Mouse (Mus musculus): ENCODE results near the gene Madcam1. TPM values are rescaled to one million over a fixed set of nuclear protein-coding genes. Genes with fewer than 3 reads are reported as not detected.
A peak's percentile ranks its signal among the peaks of the same experiment; 100 is the strongest.
"Not testable (repeated sequence)": the region's sequence is repeated elsewhere in the genome, so short reads cannot be mapped to it uniquely, and the experiment has no call there.

The Madcam1 gene
- polyA plus RNA-seq, 1 experiment from 2014 or later: 31.8 TPM

- WGBS: 52% methylated on average over 13 of the region's 13 CpGs
- Histone ChIP-seq H3K27me3 (replicated peaks; ENCODE audit: control insufficient read depth, insufficient read depth, low read length) (no peaks in the 10 kb centered on the region), H3K4me2 (ENCODE audit: low read depth, low read length) (no peak overlapping the region)
These were observed 31.1 kb downstream of the Madcam1 start for GRCm38 (mm10) chr10:79695231-79696128.

GRCm38 (mm10) chr10:79696129-79696651, 31.8 kb downstream of the Madcam1 start:
- Histone ChIP-seq H3K27me3 (replicated peaks; ENCODE audit: control insufficient read depth, insufficient read depth, low read length) (no peaks in the 10 kb centered on the region), H3K4me1 (ENCODE audit: control insufficient read depth, insufficient read depth, low read length) (peaks cover 36% of the 10 kb centered on the region), H3K36me3 (ENCODE audit: control insufficient read depth, insufficient read depth, low read length) (no peaks in the 10 kb centered on the region), H3K9me3 (ENCODE audit: control insufficient read depth, low read length) (no peaks in the 10 kb centered on the region), H3K9ac (ENCODE audit: low read depth, low read length) (peak overlapping the region; percentile 1; the same call in 1 of the 2 replicates), H3K4me3 (ENCODE audit: low read length) (no peak overlapping the region), H3K27ac (ENCODE audit: low read length) (peak overlapping the region; percentile 95), H3K4me2 (ENCODE audit: low read depth, low read length) (no peak overlapping the region)
- whole genome bisulfite sequencing: 31% methylated on average over 9 of the region's 9 CpGs
- ATAC-seq: peak; percentile 86

More at GRCm38 (mm10) chr10:79695231-79696128, 31.1 kb downstream of the Madcam1 start:
- Histone ChIP-seq H3K9ac (ENCODE audit: low read depth, low read length) (peak overlapping the region; percentile 5; the same call in 1 of the 2 replicates), H3K4me3 (ENCODE audit: low read length) (no peak overlapping the region), H3K9me3 (ENCODE audit: control insufficient read depth, low read length) (no peaks in the 10 kb centered on the region), H3K27ac (ENCODE audit: low read length) (peak overlapping the region; percentile 95), H3K36me3 (ENCODE audit: control insufficient read depth, insufficient read depth, low read length) (no peaks in the 10 kb centered on the region), H3K4me1 (ENCODE audit: control insufficient read depth, insufficient read depth, low read length) (peaks cover 30% of the 10 kb centered on the region)
- ATAC-seq: peak; percentile 34

- H3K4me1 ChIP-seq (ENCODE audit: control insufficient read depth, insufficient read depth, low read length): peaks cover 42% of the 10 kb centered on the region
- peak; percentile 40 for ATAC-seq
- no peaks in the 10 kb centered on the region for H3K36me3 ChIP-seq (ENCODE audit: control insufficient read depth, insufficient read depth, low read length)
- no peaks in the 10 kb centered on the region for H3K9me3 ChIP-seq (ENCODE audit: control insufficient read depth, low read length)
- H3K4me3 ChIP-seq (ENCODE audit: low read length): no peak overlapping the region
- H3K9ac ChIP-seq (ENCODE audit: low read depth, low read length): no peak overlapping the region; the same call in 1 of the 2 replicates
- no peaks in the 10 kb centered on the region for H3K27me3 ChIP-seq (replicated peaks; ENCODE audit: control insufficient read depth, insufficient read depth, low read length)
- H3K4me2 ChIP-seq (ENCODE audit: low read depth, low read length): no peak overlapping the region
- WGBS: 58% methylated on average over 6 of the region's 6 CpGs
- H3K27ac ChIP-seq (ENCODE audit: low read length): peak overlapping the region; percentile 84
These were observed 33.6 kb downstream of the Madcam1 start for GRCm38 (mm10) chr10:79697916-79698315.

GRCm38 (mm10) chr10:79698459-79698858, 34.1 kb downstream of the Madcam1 start:
- Histone ChIP-seq H3K27ac (ENCODE audit: low read length) (peak overlapping the region; percentile 84), H3K27me3 (replicated peaks; ENCODE audit: control insufficient read depth, insufficient read depth, low read length) (no peaks in the 10 kb centered on the region), H3K9me3 (ENCODE audit: control insufficient read depth, low read length) (no peaks in the 10 kb centered on the region), H3K9ac (ENCODE audit: low read depth, low read length) (0 out of 2 replicates have a peak overlapping the region, but pooled peaks have one; percentile 21), H3K4me1 (ENCODE audit: control insufficient read depth, insufficient read depth, low read length) (peaks cover 42% of the 10 kb centered on the region), H3K36me3 (ENCODE audit: control insufficient read depth, insufficient read depth, low read length) (no peaks in the 10 kb centered on the region), H3K4me2 (ENCODE audit: low read depth, low read length) (no peak overlapping the region), H3K4me3 (ENCODE audit: low read length) (no peak overlapping the region)
- no peak for ATAC-seq
- 92% methylated on average over 6 of the region's 6 CpGs for WGBS

- peak overlapping the region; percentile 51; the same call in 1 of the 2 replicates for H3K9ac ChIP-seq (ENCODE audit: low read depth, low read length)
- peaks cover 39% of the 10 kb centered on the region for H3K4me1 ChIP-seq (ENCODE audit: control insufficient read depth, insufficient read depth, low read length)
- WGBS: 33% methylated on average over 7 of the region's 7 CpGs
- peak overlapping the region; percentile 83 for H3K27ac ChIP-seq (ENCODE audit: low read length)
- no peaks in the 10 kb centered on the region for H3K27me3 ChIP-seq (replicated peaks; ENCODE audit: control insufficient read depth, insufficient read depth, low read length)
- ATAC-seq: no peak
- no peaks in the 10 kb centered on the region for H3K9me3 ChIP-seq (ENCODE audit: control insufficient read depth, low read length)
- no peak overlapping the region for H3K4me3 ChIP-seq (ENCODE audit: low read length)
- H3K36me3 ChIP-seq (ENCODE audit: control insufficient read depth, insufficient read depth, low read length): no peaks in the 10 kb centered on the region
- H3K4me2 ChIP-seq (ENCODE audit: low read depth, low read length): no peak overlapping the region
These were observed 36.3 kb downstream of the Madcam1 start for GRCm38 (mm10) chr10:79700676-79701075.

- peak overlapping the region; percentile 51 for H3K9ac ChIP-seq (ENCODE audit: low read depth, low read length)
- ATAC-seq: peak; percentile 16
- no peaks in the 10 kb centered on the region for H3K9me3 ChIP-seq (ENCODE audit: control insufficient read depth, low read length)
These were observed 37.2 kb downstream of the Madcam1 start for GRCm38 (mm10) chr10:79701443-79702129.

GRCm38 (mm10) chr10:79702970-79703369, 38.6 kb downstream of the Madcam1 start:
- not testable (repeated sequence) for H3K27me3 ChIP-seq (replicated peaks; ENCODE audit: control insufficient read depth, insufficient read depth, low read length); H3K9me3 ChIP-seq (ENCODE audit: control insufficient read depth, low read length); H3K27ac ChIP-seq (ENCODE audit: low read length); H3K36me3 ChIP-seq (ENCODE audit: control insufficient read depth, insufficient read depth, low read length); H3K4me3 ChIP-seq (ENCODE audit: low read length); H3K4me2 ChIP-seq (ENCODE audit: low read depth, low read length); ATAC-seq; H3K9ac ChIP-seq (ENCODE audit: low read depth, low read length)
- WGBS: 73% methylated on average over 2 of the region's 4 CpGs
- peaks cover 45% of the 10 kb centered on the region for H3K4me1 ChIP-seq (ENCODE audit: control insufficient read depth, insufficient read depth, low read length)

More at GRCm38 (mm10) chr10:79701443-79702129, 37.2 kb downstream of the Madcam1 start:
- peak overlapping the region; percentile 83 for H3K27ac ChIP-seq (ENCODE audit: low read length)
- no peak overlapping the region for H3K4me3 ChIP-seq (ENCODE audit: low read length)
- 40% methylated on average over 10 of the region's 10 CpGs for WGBS
- peaks cover 40% of the 10 kb centered on the region for H3K4me1 ChIP-seq (ENCODE audit: control insufficient read depth, insufficient read depth, low read length)
- H3K27me3 ChIP-seq (replicated peaks; ENCODE audit: control insufficient read depth, insufficient read depth, low read length): no peaks in the 10 kb centered on the region
- H3K4me2 ChIP-seq (ENCODE audit: low read depth, low read length): no peak overlapping the region
- no peaks in the 10 kb centered on the region for H3K36me3 ChIP-seq (ENCODE audit: control insufficient read depth, insufficient read depth, low read length)

GRCm38 (mm10) chr10:79703541-79703940, 39.2 kb downstream of the Madcam1 start:
- ATAC-seq: no peak
- H3K4me2 ChIP-seq (ENCODE audit: low read depth, low read length): peak overlapping the region; percentile 62

More at GRCm38 (mm10) chr10:79703541-79703940, 39.2 kb downstream of the Madcam1 start:
- peaks cover 6% of the 10 kb centered on the region; the same call in 1 of the 2 replicates for H3K36me3 ChIP-seq (ENCODE audit: control insufficient read depth, insufficient read depth, low read length)
- H3K4me3 ChIP-seq (ENCODE audit: low read length): no peak overlapping the region
- H3K27me3 ChIP-seq (replicated peaks; ENCODE audit: control insufficient read depth, insufficient read depth, low read length): no peaks in the 10 kb centered on the region
- WGBS: 81% methylated on average over 10 of the region's 10 CpGs
- H3K9ac ChIP-seq (ENCODE audit: low read depth, low read length): no peak overlapping the region
- H3K27ac ChIP-seq (ENCODE audit: low read length): no peak overlapping the region
- peaks cover 46% of the 10 kb centered on the region for H3K4me1 ChIP-seq (ENCODE audit: control insufficient read depth, insufficient read depth, low read length)
- no peaks in the 10 kb centered on the region for H3K9me3 ChIP-seq (ENCODE audit: control insufficient read depth, low read length)
